Mouse (Mus musculus): ENCODE data around the gene Gm21093. TPM values are rescaled to one million over a fixed set of nuclear protein-coding genes. Genes with fewer than 3 reads are reported as not detected.
"Not testable (repeated sequence)": the region's sequence is repeated elsewhere in the genome, so short reads cannot be mapped to it uniquely, and the experiment has no call there.

Gm21093 gene
- 0.15 TPM in 1 of 2 replicates, not detected in the other for polyA plus RNA-seq (2015; fragmentation: Nextera tagmentation; extraction: Ambion mirVana)

DNA sequence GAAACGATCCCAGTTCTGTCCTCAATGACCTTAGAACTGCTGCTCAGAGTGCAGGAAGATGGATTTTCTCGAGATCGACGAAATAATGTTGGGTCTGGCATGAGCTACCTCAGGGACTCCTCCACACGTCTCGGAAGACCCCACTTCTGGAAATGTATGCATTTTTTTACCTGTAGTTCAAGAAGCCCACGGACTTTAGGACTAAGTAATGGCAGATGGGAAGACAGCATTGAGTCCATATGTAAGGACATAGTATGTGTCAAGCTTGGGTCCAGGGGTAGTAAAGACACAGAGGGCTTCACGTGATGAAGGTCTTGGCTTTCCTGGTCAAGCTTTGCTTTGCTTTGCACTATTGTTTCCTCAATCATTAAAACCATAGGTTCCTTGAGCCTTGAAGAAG is at the start of gene Gm21093:
Gene Gm21093 (minus strand): TSS at position 101 of the 400 bp plus-strand sequence.
- not testable (repeated sequence) for H3K36me3 ChIP-seq (ENCODE audit: control insufficient read depth, insufficient read depth); H3K4me1 ChIP-seq (ENCODE audit: control insufficient read depth, insufficient read depth, low read length)
- no CpG with 5 or more reads among the region's 8 CpGs for WGBS

More for the DNA sequence above, at the start of gene Gm21093:
- not testable (repeated sequence) for H3K27ac ChIP-seq (ENCODE audit: low read length); H3K9me3 ChIP-seq (replicated peaks; ENCODE audit: control insufficient read depth, low read length); H3K9ac ChIP-seq (ENCODE audit: low read length); H3K27me3 ChIP-seq (ENCODE audit: control insufficient read depth, insufficient read depth, low read length); H3K4me2 ChIP-seq (ENCODE audit: low read depth, low read length); ATAC-seq (replicated peaks; ENCODE audit: extremely low read depth, insufficient read depth, low FRiP score); H3K4me3 ChIP-seq (ENCODE audit: low read length)

Other genes starting within 250 kb of the Gm21093 start
- gene Gm21541, start 131.1 kb downstream of the Gm21093 start, polyA plus RNA-seq (2015; fragmentation: Nextera tagmentation; extraction: Ambion mirVana) = 11.2 and 17.1 TPM in 2 replicates
- 1.9 and 2.4 TPM in 2 replicates for gene Gm20878, start 93.2 kb downstream of the Gm21093 start, polyA plus RNA-seq (2015; fragmentation: Nextera tagmentation; extraction: Ambion mirVana)
- 0.07 and 0.10 TPM in 2 replicates for gene Fam205a4, start 68.7 kb downstream of the Gm21093 start, polyA plus RNA-seq (2015; fragmentation: Nextera tagmentation; extraction: Ambion mirVana)
- gene Gm3893, start 56.5 kb upstream of the Gm21093 start, polyA plus RNA-seq (2015; fragmentation: Nextera tagmentation; extraction: Ambion mirVana) = not detected in 2 replicates
- gene Gm13304, start 80.1 kb upstream of the Gm21093 start, polyA plus RNA-seq (2015; fragmentation: Nextera tagmentation; extraction: Ambion mirVana) = 5.6 and 8.8 TPM in 2 replicates
- gene Gm13306, start 118.7 kb upstream of the Gm21093 start, polyA plus RNA-seq (2015; fragmentation: Nextera tagmentation; extraction: Ambion mirVana) = not detected in 2 replicates
- 0.70 and 1.5 TPM in 2 replicates for gene Gm13305, start 133.9 kb upstream of the Gm21093 start, polyA plus RNA-seq (2015; fragmentation: Nextera tagmentation; extraction: Ambion mirVana)
- not detected in 2 replicates for gene Gm10600, start 205.9 kb upstream of the Gm21093 start, polyA plus RNA-seq (2015; fragmentation: Nextera tagmentation; extraction: Ambion mirVana)
- not detected in 2 replicates for gene Ccl21b, start 221.0 kb upstream of the Gm21093 start, polyA plus RNA-seq (2015; fragmentation: Nextera tagmentation; extraction: Ambion mirVana)